Mouse (Mus musculus): ENCODE measurements around the gene Srrm1.
A peak's percentile ranks its signal among the peaks of the same experiment; 100 is the strongest.

Srrm1 gene

DNA sequence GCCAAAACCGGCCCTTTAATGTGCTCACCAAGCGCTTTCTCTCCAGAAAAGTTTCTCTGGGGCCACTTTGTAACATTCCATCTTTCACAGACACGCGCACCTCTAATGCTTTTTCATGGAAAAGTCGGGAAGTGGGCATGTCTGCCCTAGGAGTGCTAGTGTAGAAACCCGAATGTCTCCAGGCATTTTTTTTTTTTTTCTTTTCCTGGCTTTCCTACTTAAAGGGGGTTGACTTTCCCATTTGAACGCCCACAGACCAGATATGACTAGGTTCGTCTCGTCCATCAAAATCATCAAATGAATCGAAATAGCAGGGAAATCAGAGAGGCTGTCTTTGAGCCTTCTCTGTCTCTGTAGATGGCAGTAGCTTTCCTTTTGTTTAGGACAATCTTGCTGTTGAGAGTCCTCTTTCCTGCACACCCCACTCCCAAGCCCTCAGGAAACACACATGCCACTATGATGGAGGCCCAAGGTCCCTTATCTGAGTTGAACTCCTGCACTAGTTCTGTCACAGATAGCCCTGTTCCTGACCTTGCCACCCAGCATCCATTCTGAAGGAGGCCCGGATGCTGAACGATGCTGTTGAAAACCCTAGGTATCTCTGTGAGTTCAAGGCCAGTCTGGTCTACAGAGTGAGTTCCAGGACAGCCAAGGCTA, 801 bp upstream of the Srrm1 start:
- no peak for DNase-seq

DNA sequence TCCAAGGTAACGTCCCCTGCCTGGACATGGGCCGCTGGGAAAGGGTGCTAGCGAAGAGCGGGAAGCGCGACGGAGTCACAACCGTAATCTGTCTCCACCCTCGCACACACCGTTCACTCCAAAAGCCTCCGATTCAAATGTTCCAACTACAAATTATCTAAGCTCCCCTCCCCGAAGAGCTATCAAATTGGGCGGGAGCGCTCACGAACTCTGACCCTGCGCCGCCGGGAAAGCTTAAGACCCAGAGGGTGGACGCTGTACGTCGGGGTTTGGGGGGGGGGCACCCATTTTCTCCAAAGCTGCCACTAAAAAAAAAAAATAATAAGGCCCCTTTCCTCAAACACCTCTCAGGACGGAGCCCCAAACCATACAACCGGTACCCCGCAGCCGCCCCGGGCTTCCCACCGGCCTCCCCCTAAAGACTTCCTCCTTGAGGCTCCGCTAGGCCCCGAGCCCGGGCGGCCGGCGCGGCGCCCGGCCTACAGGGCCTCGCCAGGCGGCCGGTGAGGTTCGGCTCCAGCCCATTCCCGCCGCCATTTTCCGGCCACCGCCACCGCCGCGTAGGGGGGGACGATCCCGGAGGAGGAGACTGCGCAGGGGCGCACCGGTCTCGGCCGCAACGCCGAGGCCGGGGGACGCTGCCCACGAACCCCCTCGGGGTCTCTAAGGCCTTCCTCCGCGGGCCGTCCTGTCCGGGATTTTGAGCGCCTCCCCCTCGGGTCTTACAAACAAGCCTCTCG, 625 bp downstream of the Srrm1 start:
- DNase-seq = no peak

DNA sequence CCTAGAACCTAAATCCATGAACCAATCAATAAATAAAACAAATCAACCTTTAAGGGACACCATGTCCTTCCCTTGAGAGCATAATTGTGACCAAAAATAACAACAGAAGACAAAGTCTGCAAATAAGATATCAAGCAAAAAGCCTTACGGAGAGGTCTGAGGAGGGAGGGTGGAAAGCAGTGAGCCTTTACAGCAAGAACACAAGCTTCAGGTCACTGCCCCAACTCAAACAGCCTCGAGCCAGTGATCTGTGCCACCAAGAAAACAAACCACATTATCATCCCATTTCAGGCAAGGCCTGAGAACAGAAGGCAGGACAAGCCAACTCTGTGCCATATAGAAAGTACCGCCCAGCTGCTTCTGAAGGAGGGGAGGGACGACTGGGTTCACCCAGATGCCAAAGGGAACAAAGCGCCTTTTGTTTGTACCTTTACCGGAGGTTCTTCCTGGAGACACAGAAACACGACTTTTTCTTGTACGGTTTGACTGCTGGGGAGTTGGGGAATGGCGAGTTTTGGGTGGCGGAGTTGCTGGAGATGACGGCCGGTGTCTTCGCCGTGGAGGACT, 15.7 kb downstream of the Srrm1 start:
- no peak for DNase-seq

DNA sequence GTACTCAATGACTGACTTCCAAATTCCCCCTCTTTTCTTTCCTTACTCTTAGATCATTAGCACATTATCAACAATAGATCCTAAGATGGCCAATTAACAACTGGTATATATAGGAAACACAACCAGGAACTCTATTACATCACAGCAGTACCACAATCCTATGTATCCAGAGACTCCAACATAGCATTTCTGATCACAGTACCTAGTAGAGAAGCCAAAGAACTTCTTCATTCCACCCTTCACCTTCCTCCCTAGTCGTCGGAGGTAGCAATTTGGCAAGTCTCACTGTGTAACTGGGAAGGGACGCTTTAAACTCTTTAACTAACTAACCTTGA, 17.1 kb downstream of the Srrm1 start:
- DNase-seq = no peak

DNA sequence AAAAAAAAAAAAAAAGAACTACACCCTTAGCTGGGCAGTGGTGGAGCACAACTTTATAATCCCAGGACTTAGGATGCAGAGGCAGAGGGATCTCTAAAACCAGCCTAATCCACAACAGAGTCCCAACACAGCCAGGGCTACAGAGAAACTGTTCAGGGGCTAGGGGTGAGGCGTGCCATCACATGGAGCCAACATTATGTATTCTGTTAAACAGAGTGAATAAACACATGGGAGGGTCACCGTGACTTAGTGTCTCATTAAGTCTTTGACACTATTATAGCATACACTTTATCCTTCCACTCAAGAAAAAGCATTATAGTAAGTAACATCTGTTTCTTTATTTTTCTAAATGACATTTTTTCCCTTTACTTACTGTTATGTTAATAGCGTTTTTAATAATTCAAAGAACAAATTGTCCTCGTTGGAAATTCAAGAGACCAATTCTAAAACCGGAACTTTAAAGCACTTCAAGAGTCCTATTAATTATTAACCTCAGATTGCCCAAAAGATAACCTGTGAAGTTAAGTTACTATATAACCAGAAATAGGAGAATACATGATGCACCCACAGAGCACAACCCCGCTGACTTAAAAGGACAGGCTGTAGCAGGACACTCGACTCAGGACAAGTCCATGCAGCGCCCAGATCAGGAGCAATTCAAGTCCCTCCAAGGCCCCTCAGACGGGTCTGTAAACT, 17.6 kb downstream of the Srrm1 start:
- peak; percentile 63 for DNase-seq

DNA sequence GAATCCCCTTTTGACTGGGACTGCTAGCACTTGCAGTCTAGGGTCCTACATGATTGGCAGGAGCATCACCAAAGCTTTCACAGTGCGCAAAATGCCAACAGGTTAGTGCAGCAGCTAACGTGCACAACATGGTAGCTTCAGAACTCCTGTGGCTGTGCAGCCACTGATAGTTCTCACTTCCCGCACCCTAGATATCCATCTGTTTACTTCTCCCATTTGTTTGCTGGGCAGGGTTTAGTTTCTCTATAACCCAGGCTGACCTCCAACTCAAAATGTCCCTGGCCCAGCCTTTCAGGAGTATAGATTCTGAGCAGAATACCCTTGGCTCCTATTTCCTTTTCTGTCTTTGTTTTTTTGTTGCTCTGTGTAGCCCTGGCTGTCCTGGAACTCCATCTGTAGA, 26.7 kb downstream of the Srrm1 start:
- no peak for DNase-seq

DNA sequence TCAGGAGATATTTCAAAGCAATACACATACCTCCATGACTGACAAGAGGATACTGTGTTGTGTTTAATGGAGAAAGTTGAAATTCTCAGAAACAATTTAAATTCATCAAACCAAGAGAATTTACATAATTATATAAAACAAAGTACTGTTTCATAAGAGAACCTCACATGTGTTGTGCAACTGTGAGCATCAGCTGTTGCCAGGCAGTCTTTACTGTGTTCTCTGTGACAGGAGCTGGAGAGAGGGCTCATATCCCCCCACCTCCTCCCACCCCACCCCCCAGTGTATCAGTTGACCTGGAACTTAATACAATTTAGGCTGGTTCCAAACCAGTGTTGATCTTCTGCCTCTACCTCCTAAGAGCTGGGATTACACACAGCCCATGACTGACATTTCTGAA, 27.1 kb downstream of the Srrm1 start:
- DNase-seq = no peak

DNA sequence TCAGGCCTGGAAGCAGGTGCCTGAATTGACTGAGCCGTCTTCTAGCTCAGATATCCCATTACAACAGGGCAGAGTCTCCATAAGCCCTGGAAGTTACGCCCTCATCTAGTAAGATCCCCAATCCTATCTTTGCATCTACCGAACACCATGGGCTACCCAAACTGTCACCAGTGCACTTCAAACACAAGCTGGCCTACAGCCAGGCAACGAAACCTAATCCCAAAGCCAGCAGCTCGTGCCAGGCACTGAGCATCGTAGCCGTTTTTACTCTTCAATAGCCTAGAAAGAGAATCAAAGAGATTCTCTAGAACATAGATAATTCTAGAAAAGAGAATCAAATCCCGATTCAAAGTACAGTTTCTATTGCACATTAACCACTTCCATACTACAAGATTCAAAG, 30.1 kb downstream of the Srrm1 start:
- DNase-seq = no peak

DNA sequence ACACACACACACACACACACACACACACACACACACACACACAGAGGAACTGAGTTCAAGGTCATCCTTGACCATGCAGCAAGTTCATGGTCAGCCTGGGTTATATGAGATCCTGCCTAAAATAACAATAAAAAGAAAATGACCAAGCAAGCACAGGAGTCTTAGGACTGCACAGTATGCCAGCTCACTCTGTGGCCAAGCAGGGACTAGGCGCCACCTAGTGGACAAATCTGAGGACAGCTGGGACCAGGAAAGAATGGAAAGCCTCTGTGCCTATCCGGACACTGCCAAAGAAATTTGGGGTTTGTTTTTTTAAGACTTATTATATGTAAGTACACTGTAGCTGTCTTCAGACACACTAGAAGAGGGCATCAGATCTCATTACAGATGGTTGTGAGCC, 35.2 kb downstream of the Srrm1 start:
- DNase-seq = peak; percentile 59

DNA sequence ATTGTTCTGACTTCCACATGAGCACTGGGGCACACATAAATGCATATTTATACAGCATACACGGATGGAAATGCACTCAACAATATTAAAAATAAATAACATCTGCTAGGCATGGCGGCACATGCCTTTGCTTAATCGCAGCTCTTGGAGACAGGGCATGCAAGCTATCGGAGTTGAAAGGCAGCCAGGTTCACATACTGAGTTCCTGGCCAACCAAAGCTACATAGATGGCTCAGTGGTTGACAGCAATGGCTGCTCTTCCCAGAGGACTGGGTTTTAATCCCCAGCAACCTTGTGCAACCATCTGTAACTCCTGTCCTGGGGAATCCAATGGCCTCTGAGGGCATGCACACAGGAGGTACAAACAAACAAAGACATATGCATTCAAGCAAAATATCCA, 35.6 kb downstream of the Srrm1 start:
- no peak for DNase-seq

DNA sequence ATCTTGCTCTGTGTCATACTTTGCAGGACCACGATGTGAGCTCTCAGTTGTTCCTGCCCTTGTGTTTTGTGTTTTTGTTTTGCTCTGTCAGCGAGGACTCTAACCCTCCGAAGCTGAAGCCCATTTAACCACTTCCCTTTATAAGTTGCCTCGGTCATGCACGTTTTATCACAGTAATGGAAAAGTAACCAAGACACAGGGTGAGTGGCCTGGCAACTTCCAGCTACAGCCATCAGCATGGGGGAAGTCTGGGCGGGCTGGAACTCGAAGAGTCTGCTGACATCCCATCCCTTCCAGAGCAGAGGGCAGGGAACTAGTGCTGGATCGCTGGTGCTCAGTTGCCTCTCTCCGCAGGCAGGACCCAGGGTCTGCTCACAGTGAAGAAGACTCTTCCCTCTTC, 37.8 kb downstream of the Srrm1 start:
- DNase-seq = no peak

DNA sequence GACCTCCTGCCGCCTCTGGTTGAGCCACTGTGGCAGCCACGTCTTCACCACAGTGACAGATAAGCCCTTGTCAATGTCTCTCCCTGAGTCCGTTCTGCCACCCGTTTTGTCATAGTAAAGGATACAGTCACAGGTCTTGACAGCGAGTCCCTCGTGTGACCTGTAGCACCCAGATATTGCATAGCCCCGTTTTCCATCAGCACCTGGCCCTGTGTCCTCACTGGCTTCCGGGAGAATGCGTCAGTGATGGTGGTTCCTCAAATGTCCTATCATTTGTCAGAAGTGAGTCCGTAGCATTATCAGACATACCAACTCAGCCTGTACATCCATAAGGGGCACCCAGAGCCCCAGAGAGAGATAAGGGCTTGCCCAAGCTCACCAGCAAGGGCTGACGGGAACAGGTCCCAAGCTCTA, 38.7 kb downstream of the Srrm1 start:
- no peak for DNase-seq

DNA sequence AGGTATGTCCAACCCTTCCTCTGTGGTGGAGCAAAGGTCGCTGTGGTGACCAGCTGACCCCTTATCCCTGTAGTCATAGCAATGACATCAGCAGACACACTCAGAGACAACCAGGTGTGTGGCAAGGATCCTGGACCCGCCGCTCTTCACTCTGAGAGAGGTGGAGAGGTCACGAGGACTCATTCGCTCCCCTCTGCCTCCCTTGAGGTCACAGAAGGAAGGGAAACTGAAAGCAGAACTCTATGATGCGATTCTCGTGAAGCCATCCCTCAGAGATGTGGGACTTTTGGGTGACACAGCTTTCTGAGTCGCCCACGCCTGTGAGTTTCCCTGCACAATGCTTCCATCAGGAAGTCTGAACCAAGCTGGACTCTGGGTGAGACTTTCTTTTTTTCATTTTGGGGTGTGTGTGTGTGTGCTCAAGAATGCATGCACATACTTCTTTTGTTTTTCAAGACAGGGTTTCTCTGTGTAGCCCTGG, 39.3 kb downstream of the Srrm1 start:
- DNase-seq = no peak

DNA sequence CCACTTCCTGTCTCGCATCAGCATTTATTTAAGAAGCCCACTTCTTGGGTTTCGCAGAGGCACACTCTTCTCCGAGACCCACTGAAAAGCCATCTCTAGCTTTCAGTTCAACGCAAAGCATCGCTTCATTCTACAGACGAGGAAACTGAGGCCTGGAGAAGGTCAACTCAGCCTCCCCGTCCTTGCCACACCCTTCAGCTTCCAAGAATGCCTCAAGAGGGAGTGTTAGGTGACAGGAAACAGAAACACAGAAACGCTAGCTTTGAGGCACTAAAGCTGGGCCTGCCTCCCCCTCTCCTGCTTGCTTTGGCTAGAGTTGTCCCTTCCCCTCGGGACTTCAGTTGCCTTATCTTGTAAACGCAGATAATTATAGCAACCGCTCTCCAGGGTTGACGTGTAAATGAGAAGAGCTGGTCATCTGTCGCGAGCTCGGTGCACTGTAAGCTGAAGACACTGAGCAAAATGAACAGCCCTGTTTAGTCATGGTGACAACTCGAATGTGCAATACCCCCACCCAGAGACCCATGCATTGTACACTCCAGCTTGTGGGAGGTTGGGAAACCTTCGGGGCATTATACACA, 39.9 kb downstream of the Srrm1 start:
- DNase-seq = no peak

DNA sequence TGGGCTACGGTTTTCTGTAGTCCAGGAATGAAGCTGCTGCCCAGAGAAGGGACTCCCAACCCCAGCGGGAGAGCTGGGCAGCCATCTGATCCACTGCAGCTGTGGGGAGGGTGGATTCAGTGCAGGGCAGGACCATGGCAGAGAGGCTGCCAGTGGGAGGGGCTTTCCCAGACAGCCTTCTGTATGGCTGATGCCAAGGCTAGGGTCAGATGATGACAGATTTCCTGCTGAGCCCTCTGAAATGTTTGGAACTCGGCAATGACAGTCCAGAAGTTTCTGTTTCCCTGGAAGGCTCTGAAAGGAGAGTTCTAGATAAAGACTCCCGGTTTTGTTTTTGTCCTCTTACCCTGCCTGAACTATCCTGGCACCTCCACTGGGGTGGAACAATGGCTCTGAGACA, 40.4 kb downstream of the Srrm1 start:
- peak; percentile 79 for DNase-seq

DNA sequence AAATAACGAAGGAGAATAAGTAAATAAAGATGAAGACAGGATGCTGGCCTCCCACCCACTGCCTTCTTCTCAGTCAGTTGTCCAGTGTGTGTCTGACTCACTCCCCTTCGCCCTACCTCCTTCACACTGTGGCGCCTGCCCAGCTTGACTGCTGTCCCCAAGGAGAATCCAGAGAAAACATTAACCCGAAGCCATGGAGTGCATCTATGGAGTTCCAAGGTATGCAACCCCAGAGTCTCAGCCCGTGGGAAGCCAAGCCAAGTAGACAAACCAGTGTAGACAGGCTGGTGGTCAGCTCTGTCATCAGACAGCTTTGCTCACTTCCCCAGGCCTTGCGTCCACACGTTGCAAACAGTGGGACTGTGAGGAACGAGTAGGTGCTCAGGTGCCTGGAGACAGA, 42.8 kb downstream of the Srrm1 start:
- DNase-seq = peak; percentile 63

DNA sequence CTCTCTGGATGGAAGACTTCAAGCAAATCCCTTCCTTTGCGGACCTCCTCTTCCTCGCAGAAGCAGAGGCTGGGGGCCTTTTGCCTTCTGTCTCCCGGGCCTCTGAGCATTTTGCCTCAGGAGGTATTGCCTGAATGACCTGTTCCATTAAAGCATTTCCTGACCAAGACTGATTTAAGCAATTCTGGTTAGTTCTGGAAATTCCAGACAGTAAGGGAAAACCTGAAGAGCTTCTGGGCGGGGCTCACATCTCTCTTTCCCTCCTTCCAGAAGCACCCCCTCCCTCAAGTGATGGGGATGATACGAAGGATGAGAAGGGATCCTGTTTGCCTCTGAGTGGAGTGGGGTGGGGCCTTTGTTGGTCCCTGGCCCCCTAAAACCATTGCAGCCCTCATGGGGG, 43.4 kb downstream of the Srrm1 start:
- no peak for DNase-seq

DNA sequence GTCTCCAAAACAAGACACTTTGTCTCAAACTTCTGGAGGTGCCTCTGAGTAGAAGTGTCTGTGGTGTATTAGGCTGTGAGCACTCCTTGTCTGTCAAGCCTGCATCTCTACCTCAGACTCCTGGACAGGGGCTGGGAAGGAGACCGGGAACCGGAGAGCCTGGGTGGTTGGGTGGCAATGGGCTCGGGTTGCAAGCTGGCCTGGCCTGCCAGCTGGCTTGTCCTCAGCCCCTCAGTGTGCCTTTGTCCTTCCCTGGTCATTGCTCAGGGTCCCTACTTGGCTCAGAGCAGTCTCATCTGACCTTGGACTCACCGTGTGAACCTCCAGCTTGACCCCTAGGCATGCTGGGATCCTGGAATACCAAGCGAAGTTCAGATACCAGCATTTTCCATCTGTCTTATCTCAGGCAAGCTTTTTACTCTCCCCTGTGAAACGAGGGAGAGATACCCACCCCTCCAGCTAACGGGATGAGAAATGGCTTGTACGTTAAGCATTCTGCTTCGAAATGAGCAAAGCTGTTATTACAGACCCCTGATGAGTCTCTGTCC, 43.9 kb downstream of the Srrm1 start:
- no peak for DNase-seq

DNA sequence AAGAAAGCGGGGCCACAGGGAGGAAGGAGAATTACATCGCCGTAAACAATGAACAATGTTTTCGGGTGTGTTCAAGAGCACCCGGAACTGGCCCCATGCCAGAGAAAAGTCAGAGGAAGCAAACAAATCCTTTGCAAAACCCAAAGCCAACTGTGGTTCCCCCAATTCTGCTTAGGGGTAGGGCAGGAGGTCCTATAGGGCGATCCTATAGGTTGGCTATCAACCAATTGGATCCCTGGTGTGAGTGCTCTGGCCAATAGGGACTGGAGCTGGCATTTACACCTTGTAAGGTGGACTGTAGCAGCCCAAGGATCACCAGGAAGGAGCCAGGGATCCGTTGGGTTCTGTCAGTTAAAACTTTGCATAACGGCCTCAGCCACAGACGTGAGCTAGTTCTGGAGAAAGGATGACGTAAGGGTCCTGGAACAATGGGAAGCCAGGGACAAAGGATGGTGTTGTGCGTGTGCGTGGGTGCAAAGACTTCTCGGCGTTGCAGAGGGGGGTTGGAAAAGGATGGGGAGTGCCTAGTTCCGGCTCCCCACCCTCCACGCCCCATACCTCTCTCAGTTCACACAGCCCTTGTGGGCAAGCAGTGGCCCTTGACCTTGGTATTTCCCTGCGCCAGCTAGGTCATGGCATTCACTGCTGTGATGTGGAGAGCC, 46.0 kb downstream of the Srrm1 start:
- DNase-seq = no peak

DNA sequence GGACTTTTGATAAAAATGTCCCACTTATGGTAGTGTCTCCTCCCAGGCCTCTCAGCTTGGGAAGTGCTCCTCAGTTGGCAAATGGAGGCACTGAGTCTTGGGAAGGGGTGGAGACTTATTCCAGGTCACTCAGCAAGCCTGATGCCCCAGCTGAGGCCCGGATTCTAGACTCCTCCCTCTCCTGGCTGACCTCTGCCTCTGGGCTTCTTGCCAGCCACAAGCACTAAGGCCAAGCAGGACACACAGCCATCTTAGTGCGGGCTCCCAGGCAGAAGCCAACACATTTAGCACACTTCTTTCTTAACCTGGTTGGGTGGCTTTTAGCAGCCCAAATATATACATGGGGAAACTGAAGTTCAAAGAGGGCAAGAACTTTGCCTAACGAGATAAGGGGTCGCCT, 46.6 kb downstream of the Srrm1 start:
- DNase-seq = peak; percentile 86

DNA sequence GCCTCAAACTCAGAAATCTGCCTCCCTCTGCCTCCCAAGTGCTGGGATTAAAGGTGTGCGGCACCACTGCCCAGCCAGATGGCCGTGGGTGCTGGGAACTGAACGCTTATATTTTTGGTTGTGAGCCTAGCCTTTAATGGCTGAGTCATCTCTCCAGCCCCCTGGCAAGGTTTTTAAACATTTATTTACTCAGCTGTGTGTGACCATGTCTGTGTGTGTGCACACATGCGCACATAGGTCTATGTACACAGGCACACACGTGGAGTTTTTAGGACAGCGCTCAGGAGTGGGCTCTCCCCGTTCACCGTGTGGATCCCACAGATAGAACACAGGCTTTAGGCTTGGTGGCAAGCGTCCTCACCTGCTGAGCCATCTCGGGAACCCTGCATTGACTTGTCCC, 50.9 kb downstream of the Srrm1 start:
- no peak for DNase-seq

DNA sequence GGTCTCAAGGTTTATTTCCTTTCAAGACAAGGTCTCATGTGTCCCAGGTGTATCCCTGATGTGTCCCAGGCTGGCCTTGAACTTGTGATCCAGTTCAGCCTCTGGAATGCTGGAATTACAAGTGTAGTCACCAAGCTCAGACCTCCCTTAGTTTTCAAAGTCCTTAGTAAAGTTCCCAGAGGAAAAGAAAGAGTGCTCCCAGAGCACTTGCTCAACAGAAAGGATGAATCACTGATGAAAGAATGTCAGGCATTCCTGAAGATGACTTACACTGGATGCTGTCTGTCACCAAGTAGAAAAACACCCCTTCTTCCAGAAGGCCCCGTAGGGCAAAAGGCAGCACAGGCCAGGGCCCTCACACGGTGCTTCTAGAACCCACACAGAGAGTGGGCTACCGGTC, 52.0 kb downstream of the Srrm1 start:
- DNase-seq = no peak

All from kidney, adult 11 months (tissue).